Mouse (Mus musculus) forebrain, embryonic 14.5 days (tissue): ENCODE data around the gene Usp29. TPM values are rescaled to one million over a fixed set of nuclear protein-coding genes. Genes with fewer than 3 reads are reported as not detected.
A peak's percentile ranks its signal among the peaks of the same experiment; 100 is the strongest.

ENCODE experiments used
- ATAC-seq: fragments of 200-750 bp; cut with Nextera tagmentation; 2 replicates; pipeline ENCODE4 v1.8.0; 2017; ENCODE audit warnings: mild to moderate bottlenecking, moderate library complexity
- DNase-seq: peaks from one replicate; pipeline ENCODE4 v3.0.0-alpha.2; 2015; ENCODE audit warnings: low spot score
- H3K27ac ChIP-seq: fragments of 300-500 bp; sonication (generic); 2 replicates; pipeline ENCODE4 v1.5.1; 2014; ENCODE audit warnings: low read depth, mild to moderate bottlenecking, control low read depth, low read length, moderate library complexity
- H3K27me3 ChIP-seq: fragments of 300-500 bp; sonication (generic); replicated peaks from 2 replicates; pipeline ENCODE4 v1.6.1; 2014; ENCODE audit warnings: low read length, control low read depth, mixed read lengths; ENCODE audit not compliant: control insufficient read depth, insufficient read depth
- H3K36me3 ChIP-seq: fragments of 300-500 bp; sonication (generic); 2 replicates; pipeline ENCODE4 v1.6.1; 2014; ENCODE audit warnings: low read length, control low read depth; ENCODE audit not compliant: control insufficient read depth, insufficient read depth
- H3K4me1 ChIP-seq: fragments of 300-500 bp; sonication (generic); 2 replicates; pipeline ENCODE4 v1.6.1; 2014; ENCODE audit warnings: antibody characterized with exemption, low read length, control low read depth; ENCODE audit not compliant: control insufficient read depth, insufficient read depth
- H3K4me2 ChIP-seq: fragments of 300-500 bp; sonication (generic); 2 replicates; pipeline ENCODE4 v1.6.1; 2014; ENCODE audit warnings: mild to moderate bottlenecking, control low read depth, low read length
- H3K4me3 ChIP-seq: fragments of 300-500 bp; sonication (generic); 2 replicates; pipeline ENCODE4 v1.5.1; 2014; ENCODE audit warnings: low read depth, low read length, control low read depth
- H3K9ac ChIP-seq: fragments of 300-500 bp; sonication (generic); 2 replicates; pipeline ENCODE4 v1.6.1; 2014; ENCODE audit warnings: mild to moderate bottlenecking, low read length, control low read depth, moderate library complexity
- H3K9me3 ChIP-seq: fragments of 300-500 bp; sonication (generic); replicated peaks from 2 replicates; pipeline ENCODE4 v1.6.1; 2016; ENCODE audit warnings: low read length, control low read depth, mixed read lengths; ENCODE audit not compliant: control insufficient read depth
- WGBS: fragments of 180-500 bp; shearing (Covaris S2); extraction: QIAGEN DNeasy Blood & Tissue Kit; methylation state at CpG from one replicate; pipeline ENCODE4 v1.1.7; 2014; 5-methylcytosine and 5-hydroxymethylcytosine counted together
- polyA plus RNA-seq: library from polyadenylated mRNA; unstranded; fragments of >200 nt; fragmentation: Nextera tagmentation; extraction: Ambion mirVana; gene quantifications from 2 replicates; pipeline ENCODE4 v1.2.1, GENCODE M21; 2014

The Usp29 gene
- polyA plus RNA-seq, 1 experiment from 2014 or later = 15.5 TPM

DNA sequence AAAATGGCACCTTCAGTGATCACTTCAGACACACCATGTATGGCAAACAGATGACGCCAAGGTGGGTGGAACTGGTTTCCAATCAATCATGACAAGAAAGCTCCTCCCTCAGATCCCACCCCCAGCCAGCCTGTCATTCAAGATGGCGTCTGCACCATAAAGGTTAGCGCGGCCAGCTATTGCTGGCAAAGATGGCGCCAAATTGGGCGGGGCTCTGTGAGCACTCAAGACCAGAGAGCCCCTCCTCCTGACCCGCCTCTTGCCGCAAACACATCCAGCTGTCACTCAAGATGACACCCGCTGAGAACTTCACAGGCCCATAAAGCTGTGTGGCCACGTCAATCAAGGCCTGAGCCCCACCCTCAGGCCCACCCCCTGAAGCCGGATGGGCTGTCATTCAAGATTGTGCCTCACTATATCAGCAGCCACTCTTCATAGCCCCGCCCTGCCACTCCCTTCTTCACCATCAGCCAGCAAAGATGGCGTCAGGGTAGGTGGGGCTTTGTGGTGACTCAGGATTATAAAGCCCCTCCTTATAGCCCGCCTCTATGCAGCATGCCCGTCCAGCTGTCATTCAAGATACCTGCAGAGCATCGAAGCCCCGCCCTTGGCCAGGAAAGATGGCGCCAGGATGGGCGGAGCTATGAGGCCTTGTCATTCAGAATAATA, 2.0 kb upstream of the Usp29 start:
- H3K4me3 ChIP-seq = peak overlapping the region; percentile 56
- WGBS = 50% methylated on average over 19 of the region's 19 CpGs
- ATAC-seq (peak; percentile 77), DNase-seq (peak; percentile 99)
- no peaks in the 10 kb centered on the region for H3K4me1 ChIP-seq
- H3K36me3 ChIP-seq = peaks cover 12% of the 10 kb centered on the region
- H3K27me3 ChIP-seq = no peaks in the 10 kb centered on the region
- peak overlapping the region; percentile 42 for H3K4me2 ChIP-seq
- H3K9ac ChIP-seq = peak overlapping the region; percentile 46; the same call in 1 of the 2 replicates
- peak overlapping the region; percentile 97 for H3K27ac ChIP-seq
- peaks cover 26% of the 10 kb centered on the region for H3K9me3 ChIP-seq

DNA sequence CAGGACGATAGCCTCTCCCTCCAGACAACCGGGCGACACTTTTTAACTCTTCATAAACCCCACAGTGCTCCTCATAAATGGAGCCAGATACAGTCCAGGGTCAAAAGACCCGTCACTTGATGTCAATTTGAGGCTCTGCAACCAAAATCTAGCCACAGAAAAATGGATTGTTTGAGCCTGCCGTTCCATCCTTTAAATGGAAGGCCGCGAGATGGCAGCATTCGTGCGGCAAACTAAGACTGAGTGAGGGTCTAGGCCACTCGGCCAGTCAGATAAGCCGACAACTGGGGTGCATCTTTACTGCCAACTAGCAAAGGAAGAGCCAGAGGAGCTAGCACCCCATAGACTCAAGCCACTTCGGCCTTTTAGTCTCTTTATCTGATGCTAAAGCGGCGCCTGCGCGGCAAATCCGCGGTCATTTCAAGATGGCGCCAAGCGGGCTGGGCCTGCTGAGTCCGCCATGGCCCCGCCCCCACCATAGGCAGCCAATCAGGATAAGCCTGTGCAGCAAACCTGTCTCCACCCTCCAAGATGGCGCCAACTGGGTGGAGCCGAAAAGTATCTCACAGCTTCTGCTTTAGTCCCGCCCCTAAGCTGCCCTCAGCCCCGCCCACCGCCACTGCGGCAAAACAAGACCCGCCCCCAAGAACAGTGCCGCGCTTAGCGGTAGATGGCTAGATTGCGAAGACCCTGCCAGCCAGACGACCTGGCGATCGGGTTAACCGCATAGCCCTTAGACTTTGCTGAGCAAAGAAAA, 1.1 kb upstream of the Usp29 start:
- Histone ChIP-seq H3K36me3 (peaks cover 12% of the 10 kb centered on the region), H3K4me1 (no peaks in the 10 kb centered on the region), H3K9ac (peak overlapping the region; percentile 68), H3K9me3 (peaks cover 26% of the 10 kb centered on the region), H3K27ac (peak overlapping the region; percentile 97), H3K4me2 (peak overlapping the region; percentile 64), H3K27me3 (no peaks in the 10 kb centered on the region), H3K4me3 (peak overlapping the region; percentile 56)
- peak; percentile 60 for ATAC-seq
- DNase-seq = peak; percentile 97
- WGBS = 58% methylated on average over 37 of the region's 37 CpGs

DNA sequence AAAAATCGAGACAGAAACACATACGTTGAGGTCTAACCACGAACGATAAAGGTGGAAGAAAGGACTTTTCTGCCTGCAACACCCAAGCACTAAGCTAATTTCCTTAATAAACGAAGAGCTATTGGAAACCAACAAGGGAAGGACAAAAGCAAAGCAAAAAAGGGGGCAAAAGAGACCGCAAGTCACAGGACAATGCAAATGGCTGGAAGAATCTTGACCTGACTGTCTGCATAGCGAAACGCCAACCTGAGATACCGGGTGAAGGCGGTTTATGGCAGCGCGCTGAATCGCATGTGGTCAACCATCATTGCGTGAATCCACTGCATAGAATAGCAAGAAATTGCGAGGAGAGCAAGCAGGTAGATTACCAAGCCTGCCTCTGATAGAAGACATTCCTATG, 423 bp downstream of the Usp29 start:
- 45% methylated on average over 15 of the region's 15 CpGs for WGBS
- no peak for ATAC-seq

DNA sequence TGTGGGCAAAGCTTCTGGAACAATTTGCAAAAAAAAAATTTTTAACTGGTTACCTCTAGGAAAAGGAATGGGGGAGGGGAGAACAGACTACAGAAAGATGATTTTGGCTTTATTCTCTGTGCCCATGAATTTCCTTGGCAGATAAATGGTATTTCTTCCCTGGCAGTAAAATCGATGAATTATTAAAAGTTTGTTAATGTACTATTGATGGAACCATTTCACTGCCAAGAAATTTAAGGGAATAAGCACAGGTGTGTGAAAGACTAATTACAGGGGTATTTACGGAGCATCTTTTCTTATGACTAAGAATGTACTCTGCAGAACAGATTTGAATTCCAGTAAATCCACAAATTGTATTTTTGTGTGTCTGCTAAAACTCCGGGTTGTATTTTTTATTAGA, 995 bp downstream of the Usp29 start:
- peak overlapping the region; percentile 58 for H3K9ac ChIP-seq
- H3K36me3 ChIP-seq = no peaks in the 10 kb centered on the region
- 49% methylated on average over 3 of the region's 3 CpGs for WGBS
- H3K9me3 ChIP-seq = peaks cover 26% of the 10 kb centered on the region
- H3K27ac ChIP-seq = 0 out of 2 replicates have a peak overlapping the region, but pooled peaks have one; percentile 3
- DNase-seq = peak; percentile 10
- no peaks in the 10 kb centered on the region for H3K27me3 ChIP-seq
- H3K4me2 ChIP-seq = peak overlapping the region; percentile 43
- peak overlapping the region; percentile 56 for H3K4me3 ChIP-seq
- H3K4me1 ChIP-seq = no peaks in the 10 kb centered on the region
- no peak for ATAC-seq

More for the DNA sequence above, 423 bp downstream of the Usp29 start:
- Histone ChIP-seq H3K27me3 (no peaks in the 10 kb centered on the region), H3K4me1 (no peaks in the 10 kb centered on the region), H3K9ac (peak overlapping the region; percentile 58), H3K4me2 (peak overlapping the region; percentile 43), H3K4me3 (peak overlapping the region; percentile 56), H3K27ac (peak overlapping the region; percentile 15; the same call in 1 of the 2 replicates), H3K9me3 (peaks cover 26% of the 10 kb centered on the region), H3K36me3 (peaks cover under 1% of the 10 kb centered on the region; the same call in 1 of the 2 replicates)
- peak; percentile 46 for DNase-seq

DNA sequence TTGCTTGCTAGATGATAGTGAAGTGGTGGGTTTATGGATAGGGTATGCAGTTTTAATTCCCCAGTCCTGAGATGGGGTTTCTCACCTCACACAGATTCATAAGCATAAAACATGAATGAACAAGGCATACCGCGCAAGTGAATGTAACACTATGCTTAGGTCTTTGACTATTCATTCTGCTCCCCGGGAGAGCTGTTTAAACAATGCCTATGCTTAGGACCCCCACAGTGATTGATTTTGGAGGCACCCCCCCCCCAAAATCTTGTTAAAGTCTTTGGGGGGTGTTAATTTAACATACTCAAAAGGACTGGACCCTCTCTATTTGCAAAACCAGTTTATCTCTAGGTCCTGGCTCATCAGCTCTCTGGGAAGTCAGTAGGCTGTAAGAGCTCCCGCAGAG, 1.6 kb downstream of the Usp29 start:
- 50% methylated on average over 4 of the region's 4 CpGs for WGBS

DNA sequence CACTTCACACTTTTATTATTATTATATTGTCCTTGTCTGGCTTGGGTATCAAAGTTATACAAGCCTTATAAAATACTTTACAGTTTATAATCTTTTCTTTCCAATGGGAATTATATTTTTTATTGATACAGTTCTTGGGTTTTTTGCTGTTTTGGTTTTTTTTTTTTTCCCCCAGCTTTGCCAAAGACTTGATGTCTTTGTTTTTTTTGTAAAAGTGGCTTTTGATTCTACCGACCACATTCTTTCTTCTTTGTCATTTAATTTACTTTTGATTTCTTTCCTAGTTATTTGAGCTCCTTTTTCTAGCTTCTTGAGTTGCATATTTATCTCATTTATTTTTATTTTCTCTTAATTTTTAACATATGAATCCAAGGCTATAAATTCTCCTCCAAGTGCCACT, 5.7 kb downstream of the Usp29 start:
- Histone ChIP-seq H3K4me3 (no peak overlapping the region), H3K4me2 (no peak overlapping the region), H3K9me3 (no peaks in the 10 kb centered on the region), H3K9ac (no peak overlapping the region), H3K4me1 (no peaks in the 10 kb centered on the region), H3K36me3 (no peaks in the 10 kb centered on the region), H3K27me3 (no peaks in the 10 kb centered on the region), H3K27ac (no peak overlapping the region)
- ATAC-seq (no peak), DNase-seq (no peak)
- 78% methylated on average over 1 of the region's 1 CpGs for WGBS

More for the DNA sequence above, 1.6 kb downstream of the Usp29 start:
- Histone ChIP-seq H3K27ac (0 out of 2 replicates have a peak overlapping the region, but pooled peaks have one; percentile 3), H3K4me3 (peak overlapping the region; percentile 56), H3K27me3 (no peaks in the 10 kb centered on the region), H3K9me3 (peaks cover 26% of the 10 kb centered on the region), H3K9ac (peak overlapping the region; percentile 58), H3K4me2 (peak overlapping the region; percentile 43), H3K4me1 (no peaks in the 10 kb centered on the region), H3K36me3 (no peaks in the 10 kb centered on the region)
- ATAC-seq (no peak), DNase-seq (peak; percentile 17)

DNA sequence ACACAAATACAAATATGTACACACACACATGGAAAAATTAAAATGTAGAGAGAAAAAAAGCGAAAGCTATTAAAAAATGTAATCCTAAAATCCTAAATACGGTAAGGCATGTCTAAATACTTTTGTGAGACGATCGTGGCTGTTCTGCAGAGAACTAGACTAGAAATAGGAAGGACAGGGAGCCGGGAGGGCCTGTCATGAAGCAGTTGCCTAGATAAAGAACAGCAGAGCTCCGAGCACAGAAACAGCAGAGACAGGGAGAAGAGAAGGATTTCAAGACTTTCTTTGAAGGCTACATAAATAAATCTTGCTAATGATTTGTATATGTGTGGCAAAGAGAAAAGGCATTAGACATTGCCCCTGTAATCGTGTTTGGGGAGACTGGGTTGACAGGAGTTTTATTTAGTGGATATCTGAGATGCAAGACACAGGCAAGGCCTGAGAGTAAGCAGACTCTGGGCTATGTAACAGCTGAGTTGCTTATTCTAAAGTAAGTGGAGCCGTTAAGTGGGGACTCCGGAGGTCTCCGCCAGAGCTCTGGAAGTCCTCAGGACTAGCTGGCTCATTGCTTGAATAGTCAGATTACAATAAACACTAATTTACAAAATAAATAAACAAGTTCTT, 14.0 kb downstream of the Usp29 start:
- no peak for DNase-seq
- Histone ChIP-seq H3K4me1 (no peaks in the 10 kb centered on the region), H3K9ac (no peak overlapping the region), H3K27ac (no peak overlapping the region), H3K36me3 (no peaks in the 10 kb centered on the region), H3K4me3 (no peak overlapping the region), H3K9me3 (no peaks in the 10 kb centered on the region), H3K4me2 (no peak overlapping the region), H3K27me3 (no peaks in the 10 kb centered on the region)
- no peak for ATAC-seq
- 80% methylated on average over 10 of the region's 10 CpGs for WGBS

DNA sequence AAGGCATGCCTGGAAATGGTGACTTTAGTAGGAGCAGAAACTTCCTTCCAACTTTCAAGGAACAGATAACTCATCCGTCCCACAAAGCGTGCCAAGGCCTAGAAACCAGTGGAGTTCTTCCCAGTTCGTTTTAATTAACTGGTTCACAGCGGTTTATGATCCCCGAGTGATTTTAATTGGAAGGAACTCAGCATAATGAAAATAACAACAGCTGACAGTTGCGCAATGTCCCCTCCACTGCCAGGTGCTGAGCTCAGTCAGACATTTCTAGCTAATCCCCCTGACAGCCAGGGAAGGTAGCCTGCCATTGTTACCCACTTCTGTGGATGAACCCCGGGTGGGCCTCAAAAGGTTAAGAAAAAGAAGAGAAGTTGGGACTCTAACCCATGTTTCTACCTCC, 18.8 kb downstream of the Usp29 start:
- Histone ChIP-seq H3K4me3 (no peak overlapping the region), H3K4me1 (peaks cover 10% of the 10 kb centered on the region), H3K4me2 (no peak overlapping the region), H3K27ac (no peak overlapping the region), H3K27me3 (no peaks in the 10 kb centered on the region), H3K9me3 (no peaks in the 10 kb centered on the region), H3K36me3 (no peaks in the 10 kb centered on the region), H3K9ac (no peak overlapping the region)
- ATAC-seq = no peak
- peak; percentile 41 for DNase-seq
- 16% methylated on average over 7 of the region's 7 CpGs for WGBS
